Mouse (Mus musculus): ENCODE measurements around the gene Whamm. TPM values are rescaled to one million over a fixed set of nuclear protein-coding genes. Genes with fewer than 3 reads are reported as not detected.

Gene Whamm
- total RNA-seq (2014; rRNA removed), result 6.2 and 9.6 TPM in 2 replicates
- polyA plus RNA-seq (2015; fragmentation: Nextera tagmentation; extraction: Ambion mirVana), result 5.4 and 5.5 TPM in 2 replicates

DNA sequence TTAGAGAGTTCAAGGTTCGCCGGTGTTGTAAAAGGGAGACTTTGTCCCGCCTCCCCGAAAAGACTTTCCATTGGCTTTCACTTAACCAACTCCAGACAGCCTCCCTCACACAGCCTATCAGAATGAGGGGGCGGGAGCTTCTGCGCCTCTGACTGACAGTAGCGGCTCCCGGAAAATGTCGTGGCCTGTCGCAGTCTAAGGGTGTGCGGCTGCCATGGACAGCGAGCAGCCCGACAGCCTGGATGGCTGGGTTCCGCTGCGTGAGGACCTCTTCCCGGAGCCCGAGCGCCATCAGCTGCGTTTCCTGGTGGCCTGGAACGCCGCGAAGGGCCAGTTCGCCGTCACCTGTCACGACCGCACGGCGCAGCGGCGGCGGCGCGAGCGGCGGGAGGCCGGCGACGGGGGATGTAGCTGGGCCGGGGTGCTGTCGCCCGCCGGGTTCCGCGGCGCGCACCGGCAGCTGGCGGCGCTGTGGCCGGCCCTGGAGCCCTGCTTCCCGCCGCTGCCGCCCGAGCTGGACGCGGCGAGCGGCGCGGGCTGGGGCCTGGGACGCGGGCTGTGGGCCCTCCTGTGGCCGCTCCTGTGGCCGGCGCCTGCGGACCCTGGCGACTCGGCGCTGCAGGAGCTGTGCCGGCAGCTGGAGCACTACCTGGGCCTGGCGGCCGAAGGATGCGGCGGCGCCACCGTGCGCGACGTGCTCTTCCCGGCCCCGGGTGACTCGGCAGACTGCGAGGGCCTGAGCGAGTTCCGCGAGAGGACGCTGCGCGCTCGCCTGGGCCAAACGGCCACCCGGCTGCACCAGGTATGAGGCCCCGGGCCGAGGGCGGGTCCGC is at the start of gene Whamm:
Gene Whamm (plus strand): TSS at position 159 of the 833 bp plus-strand sequence.
- 1% methylated on average over 67 of the region's 96 CpGs for WGBS
- TF ChIP-seq CTCF (IDR thresholded peaks at IDR 0.05), result no peak; the same call in 1 of the 2 replicates
- peak; percentile 97 for DNase-seq (ENCODE audit: low spot score)
- Histone ChIP-seq H3K9me3 (ENCODE audit: low read length) (no peaks in the 10 kb centered on the region), H3K4me3 (ENCODE audit: low read depth, low read length) (peak within 1 kb of the TSS; percentile 95), H3K9ac (replicated peaks; ENCODE audit: low read length, poor library complexity, severe bottlenecking) (peak within 1 kb of the TSS; percentile 87), H3K4me2 (ENCODE audit: low read depth, low read length, poor library complexity, severe bottlenecking) (peak within 1 kb of the TSS; percentile 75), H3K36me3 (ENCODE audit: insufficient read depth, low read length) (peaks cover 8% of the 10 kb centered on the region), H3K27ac (ENCODE audit: low read depth, low read length) (peak within 1 kb of the TSS; percentile 91), H3K4me1 (ENCODE audit: insufficient read depth, low read length) (peaks cover 5% of the 10 kb centered on the region; the same call in 1 of the 2 replicates), H3K27me3 (ENCODE audit: insufficient read depth, low read length) (no peaks in the 10 kb centered on the region)
- ATAC-seq (ENCODE audit: low FRiP score), result peak; percentile 99

DNA sequence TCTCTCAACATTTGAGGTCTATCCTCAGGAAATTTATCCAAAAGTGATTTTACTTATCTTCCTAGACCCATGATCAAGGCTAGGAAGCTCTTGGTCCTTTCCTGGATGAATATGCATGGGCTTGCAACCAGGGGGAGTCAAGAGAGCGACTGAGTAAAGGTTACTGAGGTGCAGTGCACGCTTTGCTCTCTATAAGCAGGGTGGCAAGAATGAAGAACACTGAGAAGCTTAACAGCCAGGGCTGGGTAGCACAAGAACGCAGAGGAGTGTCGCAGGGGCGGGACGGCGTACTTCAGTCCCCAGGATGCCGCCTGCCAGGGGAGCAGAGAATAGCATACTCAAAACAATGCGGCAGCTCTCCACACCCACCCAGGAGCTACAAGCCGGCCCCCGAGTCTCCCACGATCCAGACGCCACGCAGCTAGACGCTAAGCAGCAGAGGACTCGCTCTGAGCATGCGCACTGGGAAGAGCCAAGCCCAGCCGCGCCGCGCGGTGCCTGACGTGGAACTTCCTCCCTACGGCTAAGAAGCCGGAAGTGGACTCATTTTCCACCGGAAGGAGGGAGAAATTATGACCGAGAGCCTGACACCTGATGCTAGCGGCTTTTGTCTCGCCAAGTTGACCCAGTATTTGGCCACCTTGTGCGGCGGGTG is 47.9 kb upstream of the Whamm start:
- peak; percentile 98 for DNase-seq (ENCODE audit: low spot score)
- Histone ChIP-seq H3K9ac (replicated peaks; ENCODE audit: low read length, poor library complexity, severe bottlenecking) (peak overlapping the region; percentile 87), H3K27ac (ENCODE audit: low read depth, low read length) (peak overlapping the region; percentile 97), H3K36me3 (ENCODE audit: insufficient read depth, low read length) (0 out of 2 replicates have a peak, but pooled peaks cover 3% of the 10 kb centered on the region), H3K27me3 (ENCODE audit: insufficient read depth, low read length) (no peaks in the 10 kb centered on the region), H3K9me3 (ENCODE audit: low read length) (no peaks in the 10 kb centered on the region), H3K4me1 (ENCODE audit: insufficient read depth, low read length) (peaks cover 9% of the 10 kb centered on the region), H3K4me3 (ENCODE audit: low read depth, low read length) (peak overlapping the region; percentile 54), H3K4me2 (ENCODE audit: low read depth, low read length, poor library complexity, severe bottlenecking) (peak overlapping the region; percentile 68)
- WGBS, result under 1% methylated on average over 31 of the region's 31 CpGs
- peak; percentile 69 for TF ChIP-seq CTCF (IDR thresholded peaks at IDR 0.05)
- ATAC-seq (ENCODE audit: low FRiP score), result peak; percentile 97

DNA sequence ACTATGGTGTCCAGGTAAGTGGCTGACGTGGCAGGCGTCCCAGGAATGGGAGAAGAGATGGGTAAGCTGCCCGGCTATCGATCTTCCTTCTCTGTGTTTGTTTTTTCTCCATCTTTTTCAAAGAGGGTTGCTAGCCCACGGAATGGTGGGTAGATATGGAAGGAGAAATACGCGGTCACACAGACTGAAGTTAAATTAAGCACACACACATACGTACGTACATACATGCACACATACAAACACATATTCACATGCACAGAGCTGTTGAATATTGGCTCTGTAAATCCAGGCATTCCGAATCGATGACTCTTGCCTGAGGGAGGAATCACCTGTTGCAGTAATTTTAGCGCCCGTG is 47.4 kb upstream of the Whamm start:
- Histone ChIP-seq H3K36me3 (ENCODE audit: insufficient read depth, low read length) (peaks cover 6% of the 10 kb centered on the region), H3K4me3 (ENCODE audit: low read depth, low read length) (peak overlapping the region; percentile 54), H3K9ac (replicated peaks; ENCODE audit: low read length, poor library complexity, severe bottlenecking) (peak overlapping the region; percentile 87), H3K27me3 (ENCODE audit: insufficient read depth, low read length) (no peaks in the 10 kb centered on the region), H3K27ac (ENCODE audit: low read depth, low read length) (peak overlapping the region; percentile 97), H3K4me2 (ENCODE audit: low read depth, low read length, poor library complexity, severe bottlenecking) (peak overlapping the region; percentile 68), H3K4me1 (ENCODE audit: insufficient read depth, low read length) (peaks cover 9% of the 10 kb centered on the region), H3K9me3 (ENCODE audit: low read length) (no peaks in the 10 kb centered on the region)
- DNase-seq (ENCODE audit: low spot score) (no peak), ATAC-seq (ENCODE audit: low FRiP score) (peak; percentile 35; the same call in 1 of the 2 replicates)
- no peak for TF ChIP-seq CTCF (IDR thresholded peaks at IDR 0.05)
- 8% methylated on average over 13 of the region's 13 CpGs for WGBS

- Histone ChIP-seq H3K36me3 (ENCODE audit: insufficient read depth, low read length) (peaks cover 46% of the 10 kb centered on the region), H3K27ac (ENCODE audit: low read depth, low read length) (no peak overlapping the region), H3K4me3 (ENCODE audit: low read depth, low read length) (no peak overlapping the region), H3K4me1 (ENCODE audit: insufficient read depth, low read length) (peaks cover 9% of the 10 kb centered on the region), H3K27me3 (ENCODE audit: insufficient read depth, low read length) (no peaks in the 10 kb centered on the region), H3K9ac (replicated peaks; ENCODE audit: low read length, poor library complexity, severe bottlenecking) (no peak overlapping the region), H3K9me3 (ENCODE audit: low read length) (no peaks in the 10 kb centered on the region), H3K4me2 (ENCODE audit: low read depth, low read length, poor library complexity, severe bottlenecking) (no peak overlapping the region)
- DNase-seq (ENCODE audit: low spot score) (no peak), ATAC-seq (ENCODE audit: low FRiP score) (no peak)
- 95% methylated on average over 8 of the region's 8 CpGs for WGBS
- no peak for TF ChIP-seq CTCF (IDR thresholded peaks at IDR 0.05)
Measured at GRCm38 (mm10) chr7:81528918-81529317, 42.1 kb upstream of the Whamm start.

- H3K9ac ChIP-seq (replicated peaks; ENCODE audit: low read length, poor library complexity, severe bottlenecking), result no peak overlapping the region
- no peak overlapping the region for H3K4me2 ChIP-seq (ENCODE audit: low read depth, low read length, poor library complexity, severe bottlenecking)
- ATAC-seq (ENCODE audit: low FRiP score) (no peak), DNase-seq (ENCODE audit: low spot score) (no peak)
- TF ChIP-seq CTCF (IDR thresholded peaks at IDR 0.05), result no peak
- no peak overlapping the region for H3K4me3 ChIP-seq (ENCODE audit: low read depth, low read length)
- H3K27me3 ChIP-seq (ENCODE audit: insufficient read depth, low read length), result no peaks in the 10 kb centered on the region
- H3K4me1 ChIP-seq (ENCODE audit: insufficient read depth, low read length), result no peaks in the 10 kb centered on the region
- peaks cover 54% of the 10 kb centered on the region for H3K36me3 ChIP-seq (ENCODE audit: insufficient read depth, low read length)
- H3K9me3 ChIP-seq (ENCODE audit: low read length), result no peaks in the 10 kb centered on the region
- 95% methylated on average over 1 of the region's 1 CpGs for WGBS
- H3K27ac ChIP-seq (ENCODE audit: low read depth, low read length), result no peak overlapping the region
Measured at GRCm38 (mm10) chr7:81531462-81531861, 39.6 kb upstream of the Whamm start.

- H3K36me3 ChIP-seq (ENCODE audit: insufficient read depth, low read length), result peaks cover 26% of the 10 kb centered on the region
- no peak overlapping the region for H3K27ac ChIP-seq (ENCODE audit: low read depth, low read length)
- no peaks in the 10 kb centered on the region for H3K4me1 ChIP-seq (ENCODE audit: insufficient read depth, low read length)
- H3K4me2 ChIP-seq (ENCODE audit: low read depth, low read length, poor library complexity, severe bottlenecking), result no peak overlapping the region
- H3K9me3 ChIP-seq (ENCODE audit: low read length), result no peaks in the 10 kb centered on the region
- WGBS, result 84% methylated on average over 4 of the region's 4 CpGs
- DNase-seq (ENCODE audit: low spot score) (no peak), ATAC-seq (ENCODE audit: low FRiP score) (no peak)
- H3K4me3 ChIP-seq (ENCODE audit: low read depth, low read length), result no peak overlapping the region
- no peaks in the 10 kb centered on the region for H3K27me3 ChIP-seq (ENCODE audit: insufficient read depth, low read length)
- H3K9ac ChIP-seq (replicated peaks; ENCODE audit: low read length, poor library complexity, severe bottlenecking), result no peak overlapping the region
- no peak for TF ChIP-seq CTCF (IDR thresholded peaks at IDR 0.05)
Measured at GRCm38 (mm10) chr7:81536478-81536877, 34.6 kb upstream of the Whamm start.
